Comparison of ENCODE assay signal across 9 mouse cellular contexts in genomic region chr9:66560295-66560694, GRCm38 (mm10). TPM values are rescaled to one million over a fixed set of nuclear protein-coding genes. Genes with fewer than 3 reads are reported as not detected.
DNase-seq lines count a peak whose midpoint lies in the region; ATAC-seq and TF ChIP-seq lines count a peak whose summit lies in the region.
"Had no signal": no experiment of that assay in that cellular context is flagged by ENCODE, and none has a peak within 500 bp of the region (broad histone marks: within the 10 kb centered on the region; RNA-seq: fewer than 3 reads in every experiment).

No protein-coding gene starts in this region.

- no peak overlapping the region for H3K4me2 ChIP-seq in heart, embryonic 15.5 days

- no peak for ATAC-seq in heart, embryonic 15.5 days (replicated peaks; ENCODE audit: insufficient number of reproducible peaks, insufficient read depth, low FRiP score, low read depth)
- ATAC-seq: Patski had no signal

- no peak overlapping the region for H3K4me3 ChIP-seq in kidney, adult 2 months (ENCODE audit: insufficient read depth, low read depth, low read length)
- no peak overlapping the region for H3K4me3 ChIP-seq in heart, embryonic 15.5 days

- DNase-seq in kidney, adult 2 months = peak; percentile 54
- DNase-seq in kidney, adult 9 months = no peak
- DNase-seq in MEL-GATA-1-ER (ENCODE audit: extremely low read depth, low read depth) = peak; percentile 47
- DNase-seq in lung, postnatal 36 days = peak; percentile 67
- peak; percentile 75 for DNase-seq in thymus, postnatal 14 days
- DNase-seq in urinary bladder, postnatal 25 days (ENCODE audit: low spot score) = no peak
- no peak for DNase-seq in adrenal gland, adult 18-20 months (ENCODE audit: low spot score in 2 of 2)

- peaks cover 33% of the 10 kb centered on the region for H3K4me1 ChIP-seq in kidney, adult 2 months (ENCODE audit: control insufficient read depth, insufficient read depth, low read length)
- peaks cover 18% of the 10 kb centered on the region for H3K4me1 ChIP-seq in heart, embryonic 15.5 days (replicated peaks)

- no peak for TF ChIP-seq CTCF in kidney, adult 2 months (conservative IDR thresholded peaks at IDR 0.05; ENCODE audit: insufficient read depth, insufficient read length, low read depth, low read length)

- H3K36me3 ChIP-seq in kidney, adult 2 months (ENCODE audit: control insufficient read depth, insufficient read depth, low read length) = no peaks in the 10 kb centered on the region
- H3K36me3 ChIP-seq in heart, embryonic 15.5 days = no peaks in the 10 kb centered on the region

- TF ChIP-seq POLR2A in kidney, adult 2 months (IDR thresholded peaks at IDR 0.05; ENCODE audit: low read depth, low read length) = no peak

- H3K27ac ChIP-seq in kidney, adult 2 months (ENCODE audit: insufficient read depth, low read depth, low read length) = no peak overlapping the region
- H3K27ac ChIP-seq in heart, embryonic 15.5 days = peak overlapping the region; percentile 49

- 10% methylated on average over 2 of the region's 2 CpGs for WGBS in kidney, adult 2 months
- 9% methylated on average over 2 of the region's 2 CpGs for WGBS in heart, embryonic 15.5 days

- no peaks in the 10 kb centered on the region for H3K9me3 ChIP-seq in heart, embryonic 15.5 days (replicated peaks)

- H3K27me3 ChIP-seq in kidney, adult 2 months (replicated peaks; ENCODE audit: control insufficient read depth, insufficient read depth, low read length) = no peaks in the 10 kb centered on the region
- H3K27me3 ChIP-seq in heart, embryonic 15.5 days = no peaks in the 10 kb centered on the region
- H3K27me3 ChIP-seq: Patski had no signal

- no peak overlapping the region for H3K9ac ChIP-seq in heart, embryonic 15.5 days

RNA-seq across cellular contexts. Expression of gene Usp3, which starts 32.6 kb away (rescaled TPM):
- polyA plus RNA-seq in kidney, adult 2 months (2012; rRNA removed) = 25.1 and 29.6 TPM in 2 replicates
- polyA plus RNA-seq in heart, embryonic 15.5 days (2015; fragmentation: Nextera tagmentation; extraction: Ambion mirVana) = 30.5 and 35.6 TPM in 2 replicates
- total RNA-seq in adrenal gland, adult 18-20 months (2021) = 10 to 100 TPM; 33.0 to 41.0 TPM

RNA-seq across cellular contexts. Expression of gene Fbxl22, which starts 45.9 kb away (rescaled TPM):
- polyA plus RNA-seq in kidney, adult 2 months (2012; rRNA removed) = 0.74 and 1.6 TPM in 2 replicates
- 70.3 and 84.7 TPM in 2 replicates for polyA plus RNA-seq in heart, embryonic 15.5 days (2015; fragmentation: Nextera tagmentation; extraction: Ambion mirVana)
- under 1 TPM; 0.40 to 0.67 TPM for total RNA-seq in adrenal gland, adult 18-20 months (2021)

Comparison
In these comparisons a context has a peak if more than half of its experiments do, and no peak if none do; other contexts are left out.
1. DNase-seq: peak in kidney, adult 2 months (single experiment), MEL-GATA-1-ER (single experiment), lung, postnatal 36 days (single experiment) and thymus, postnatal 14 days (single experiment); none in kidney, adult 9 months (single experiment), urinary bladder, postnatal 25 days (single experiment) and adrenal gland, adult 18-20 months (0 of 2).
2. RNA of gene Fbxl22, which starts 45.9 kb away (polyA plus RNA-seq): 70.3 to 84.7 TPM in heart, embryonic 15.5 days; 0.74 to 1.6 TPM in kidney, adult 2 months; every median in the first group is over 10 times any median in the second.